Mouse (Mus musculus) MEL (cell line): ENCODE measurements at regions not wholly inside any gene's neighbourhood (a gene's known extent, or its start where the extent isn't known, plus 50 kb on each side); places are given as distances from the start of the nearest gene placed in this dataset.

Experiments
- CTCF ChIP-seq, 3 experiments: IDR thresholded peaks in 2 of 3; conservative IDR thresholded peaks in 1 of 3; 2 replicates each; pipeline ENCODE4 v1.5.1; 2011 to 2012; ENCODE audit warnings: low read length in 3 of 3, low read depth in 2 of 3, mild to moderate bottlenecking in 2 of 3, improper control_type of control experiment in 1 of 3, inconsistent platforms in 1 of 3, mixed read lengths in 1 of 3, moderate library complexity in 1 of 3; ENCODE audit not compliant: control insufficient read depth in 1 of 3, insufficient read depth in 1 of 3, poor library complexity in 1 of 3, severe bottlenecking in 1 of 3
- E2F4 ChIP-seq: IDR thresholded peaks from 2 replicates; pipeline ENCODE4 v1.6.1; 2011; ENCODE audit warnings: low read depth, low read length, improper control_type of control experiment, borderline replicate concordance
- ETS1 ChIP-seq: IDR thresholded peaks from 2 replicates; pipeline ENCODE4 v1.6.1; 2012; ENCODE audit warnings: low read depth, mild to moderate bottlenecking, inconsistent platforms, low read length, improper control_type of control experiment, moderate library complexity
- GATA1 ChIP-seq: IDR thresholded peaks from 2 replicates; pipeline ENCODE4 v1.6.1; 2011; ENCODE audit warnings: low read depth, low read length, improper control_type of control experiment
- KAT2A ChIP-seq: conservative IDR thresholded peaks from 2 replicates; pipeline ENCODE4 v1.6.1; 2012; ENCODE audit warnings: low read depth, low read length, improper control_type of control experiment, inconsistent platforms
- MAX ChIP-seq: IDR thresholded peaks from 2 replicates; pipeline ENCODE4 v1.6.1; 2011; ENCODE audit warnings: low read length, improper control_type of control experiment
- NELFE ChIP-seq: IDR thresholded peaks from 2 replicates; pipeline ENCODE4 v1.6.1; 2011; ENCODE audit warnings: low read depth, low read length, improper control_type of control experiment
- POLR2A ChIP-seq, 2 experiments: IDR thresholded peaks; 2 replicates each; pipeline ENCODE4 v1.6.1; 2011 to 2012; ENCODE audit warnings: low read length in 2 of 2, mild to moderate bottlenecking in 2 of 2, control low read depth in 1 of 2, improper control_type of control experiment in 1 of 2, low read depth in 1 of 2, moderate library complexity in 1 of 2; ENCODE audit not compliant: control insufficient read depth in 1 of 2, insufficient read depth in 1 of 2, poor library complexity in 1 of 2
- POLR2AphosphoS5 ChIP-seq: IDR thresholded peaks from 2 replicates; pipeline ENCODE4 v1.6.1; 2012; ENCODE audit warnings: low read depth, borderline replicate concordance, mild to moderate bottlenecking, inconsistent platforms, low read length, moderate library complexity, mixed read lengths
- RAD21 ChIP-seq: IDR thresholded peaks from 2 replicates; pipeline ENCODE4 v1.6.1; 2011; ENCODE audit warnings: mild to moderate bottlenecking, low read depth, low read length, improper control_type of control experiment
- UBTF ChIP-seq: IDR thresholded peaks from 2 replicates; pipeline ENCODE4 v1.6.1; 2012; ENCODE audit warnings: low read depth, mild to moderate bottlenecking, inconsistent platforms, low read length, improper control_type of control experiment, moderate library complexity, borderline replicate concordance; ENCODE audit not compliant: insufficient read depth

DNA sequence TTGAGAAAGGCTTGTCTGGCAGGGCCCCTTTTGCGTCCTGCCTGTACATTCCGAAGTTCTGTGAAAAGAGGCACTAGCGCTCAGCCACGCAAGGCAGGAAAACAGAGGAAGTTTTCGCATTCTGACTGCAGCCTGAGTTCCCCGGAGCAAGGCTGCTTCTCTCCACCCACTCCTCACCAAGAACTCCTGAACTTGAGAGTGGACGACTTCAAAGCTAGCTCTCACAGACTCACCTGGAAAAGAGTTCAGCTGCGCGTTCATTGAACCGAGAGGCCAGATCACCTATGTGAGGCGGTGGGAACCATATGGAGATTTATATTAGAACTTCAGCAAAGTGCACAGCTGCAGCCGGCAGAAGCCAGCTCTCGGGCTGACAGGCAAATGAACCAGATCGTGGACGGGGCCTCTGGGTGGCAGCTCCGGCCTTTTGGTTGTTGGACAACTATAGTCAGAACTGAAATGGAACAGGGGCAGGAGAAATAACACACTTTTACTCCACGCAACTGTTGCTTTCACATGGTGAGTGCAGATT lies 272.7 kb downstream of the Gm11146 start:
- TF ChIP-seq CTCF (IDR thresholded peaks at IDR 0.05 in 2 of 3, conservative IDR thresholded peaks at IDR 0.05 in 1 of 3; ENCODE audit: control insufficient read depth in 1 of 3, insufficient read depth in 1 of 3, low read depth in 2 of 3, low read length in 3 of 3, poor library complexity in 1 of 3, severe bottlenecking in 1 of 3) (no peak), POLR2A (IDR thresholded peaks at IDR 0.05; ENCODE audit: control insufficient read depth in 1 of 2, insufficient read depth in 1 of 2, low read depth in 1 of 2, low read length in 2 of 2, poor library complexity in 1 of 2) (no peak), UBTF (no peak), MAX (no peak), E2F4 (no peak), ETS1 (no peak), POLR2AphosphoS5 (no peak), KAT2A (no peak), NELFE (no peak), RAD21 (no peak), GATA1 (no peak)
